Mouse (Mus musculus) telencephalon, adult 2 months (tissue): ENCODE measurements around the gene Enpp1.

ENCODE experiments used
- DNase-seq: peaks from one replicate; pipeline ENCODE4 v3.0.0-alpha.2; 2011; ENCODE audit warnings: low read depth, low spot score

The Enpp1 gene

GRCm38 (mm10) chr10:24711071-24711470 is 888 bp downstream of the Enpp1 start:
- DNase-seq, result no peak

GRCm38 (mm10) chr10:24710361-24710760 is 1.6 kb downstream of the Enpp1 start:
- DNase-seq, result no peak

GRCm38 (mm10) chr10:24707745-24708144 is 4.2 kb downstream of the Enpp1 start:
- no peak for DNase-seq

GRCm38 (mm10) chr10:24706431-24707140 is 5.4 kb downstream of the Enpp1 start:
- DNase-seq, result no peak

GRCm38 (mm10) chr10:24702698-24703097 is 9.3 kb downstream of the Enpp1 start:
- no peak for DNase-seq

DNA sequence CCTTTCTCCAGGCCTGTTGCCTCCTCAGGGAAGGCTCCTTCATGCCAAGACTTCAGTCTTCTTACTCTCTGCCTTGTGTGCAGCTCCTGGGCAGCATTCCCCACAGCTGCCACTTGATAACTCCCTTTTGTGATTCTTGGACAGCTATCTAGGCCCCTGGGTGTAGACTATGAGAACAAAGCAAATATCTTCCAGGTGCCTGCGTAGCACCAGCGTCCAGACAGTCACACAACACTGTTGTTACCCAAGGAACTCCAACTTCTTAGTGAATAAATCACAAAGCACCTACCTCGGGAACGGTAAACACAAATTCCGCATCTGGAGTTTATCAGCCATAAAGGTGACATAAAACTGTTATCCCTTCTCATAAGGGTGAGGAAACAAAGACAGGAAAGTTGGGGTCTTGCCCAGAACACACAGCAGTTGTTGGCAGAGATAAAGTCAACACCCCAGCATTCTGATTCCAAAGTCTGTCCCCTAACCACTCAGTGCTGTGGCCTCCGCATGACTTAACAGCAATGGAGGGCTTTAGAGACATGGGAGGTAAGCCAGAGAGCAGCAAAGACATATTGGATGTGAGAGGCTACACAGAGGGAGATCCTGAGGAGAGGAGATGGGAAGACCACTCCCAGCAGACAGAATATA is 13.7 kb downstream of the Enpp1 start:
- no peak for DNase-seq

- no peak for DNase-seq
Observed at GRCm38 (mm10) chr10:24696761-24697160, 15.2 kb downstream of the Enpp1 start.

- no peak for DNase-seq
Observed at GRCm38 (mm10) chr10:24695786-24696185, 16.2 kb downstream of the Enpp1 start.

DNA sequence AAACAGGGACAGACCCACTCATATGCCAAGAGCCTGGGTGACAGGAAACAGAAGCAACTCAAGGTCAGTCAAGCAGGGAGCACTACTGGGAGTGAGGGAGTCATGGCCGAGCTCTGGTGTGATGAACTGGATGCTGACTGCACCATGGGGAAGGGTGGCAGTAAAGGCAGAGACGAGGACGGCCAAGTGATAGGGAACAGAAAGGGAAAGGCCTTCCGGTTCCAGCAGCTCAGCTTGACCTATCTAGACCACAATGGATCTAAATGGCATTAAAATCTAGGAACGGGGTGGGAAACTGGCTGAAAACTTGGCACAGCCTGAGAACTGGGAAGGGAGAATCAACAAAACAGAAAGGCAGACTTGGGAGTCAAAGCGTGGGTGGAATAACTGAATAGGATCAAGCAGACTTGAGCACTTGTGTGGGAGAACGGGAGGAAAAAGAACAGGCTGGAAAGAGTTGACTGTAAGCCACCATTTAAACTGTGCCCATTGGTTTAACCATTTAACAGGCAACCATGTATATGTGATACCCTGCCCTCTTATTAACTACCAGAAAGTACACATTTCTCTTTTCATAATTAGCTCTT is 29.3 kb downstream of the Enpp1 start:
- DNase-seq, result peak; percentile 52

DNA sequence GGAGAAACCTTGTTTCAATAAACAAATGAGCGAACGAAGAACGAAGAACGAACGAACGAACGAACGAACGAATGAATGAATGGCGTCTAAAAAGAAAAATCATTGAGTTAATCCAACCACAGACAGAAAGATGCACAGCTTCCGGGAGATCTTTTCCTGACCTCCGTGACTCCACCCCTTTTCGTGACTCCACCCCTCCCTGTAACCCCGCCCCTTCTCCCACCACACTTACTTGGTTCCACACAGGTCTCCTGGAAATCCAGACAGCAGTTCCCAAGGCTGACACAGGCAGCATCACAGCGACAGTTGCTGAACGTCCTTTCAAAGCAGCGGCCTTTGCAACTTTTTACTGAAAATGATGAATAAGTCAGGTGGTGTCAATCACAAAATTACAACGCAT is 34.3 kb downstream of the Enpp1 start:
- no peak for DNase-seq

DNA sequence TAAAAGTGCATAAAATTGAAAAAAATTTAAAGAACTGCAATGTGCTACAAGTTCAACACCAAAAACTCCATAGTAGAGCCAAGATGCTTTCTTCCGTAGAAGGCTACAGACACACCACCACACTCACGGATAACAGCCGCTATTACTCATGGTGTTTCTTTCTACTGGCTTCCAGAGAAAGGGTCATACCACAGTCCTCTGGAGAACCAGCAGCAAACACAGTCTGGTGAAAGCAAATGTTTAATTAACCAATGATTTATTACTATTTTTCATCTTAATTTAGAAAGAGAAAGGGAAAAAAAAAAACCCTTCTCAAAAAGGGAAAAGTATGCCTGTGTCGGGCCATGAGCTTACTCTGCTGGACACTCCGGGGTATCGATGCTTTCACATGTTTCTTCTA is 37.7 kb downstream of the Enpp1 start:
- no peak for DNase-seq

DNA sequence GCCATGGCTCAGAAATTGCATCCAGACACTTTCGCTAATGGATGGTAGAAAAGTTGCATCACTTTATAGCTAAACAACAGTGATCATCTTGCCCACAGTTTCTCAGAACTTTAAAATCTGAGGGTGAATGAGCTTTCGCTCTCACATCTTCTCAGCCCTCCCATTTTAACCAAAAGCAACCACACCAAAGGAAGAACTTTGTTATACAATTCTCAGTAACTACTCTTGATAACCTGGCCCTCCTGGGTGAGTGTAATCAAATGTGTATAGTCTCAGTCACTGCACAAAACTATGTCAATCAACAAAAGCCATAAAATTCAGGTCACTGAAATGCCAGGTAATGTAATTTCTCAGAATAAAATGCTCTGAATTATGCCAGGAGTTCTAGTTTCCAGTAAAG is 39.0 kb downstream of the Enpp1 start:
- no peak for DNase-seq

DNA sequence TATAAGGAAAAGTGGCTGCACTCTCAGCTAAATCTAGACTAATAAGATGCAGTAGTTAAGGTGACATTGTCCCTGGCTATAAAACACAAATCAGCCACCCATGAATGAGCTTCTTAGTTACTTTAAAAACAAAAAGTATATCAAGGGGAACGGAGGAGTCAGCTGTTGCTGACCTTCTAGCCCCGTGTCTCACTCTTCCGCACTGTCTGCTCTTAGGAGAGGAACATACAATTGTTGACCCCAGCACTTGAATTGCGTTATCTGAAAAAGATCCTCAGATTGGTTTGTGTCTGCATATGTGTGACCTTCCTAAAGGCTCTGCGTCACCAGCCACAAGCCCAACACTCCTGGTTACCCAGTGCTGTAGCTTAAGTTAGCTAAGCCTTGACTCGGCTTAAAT is 41.4 kb downstream of the Enpp1 start:
- DNase-seq, result no peak

DNA sequence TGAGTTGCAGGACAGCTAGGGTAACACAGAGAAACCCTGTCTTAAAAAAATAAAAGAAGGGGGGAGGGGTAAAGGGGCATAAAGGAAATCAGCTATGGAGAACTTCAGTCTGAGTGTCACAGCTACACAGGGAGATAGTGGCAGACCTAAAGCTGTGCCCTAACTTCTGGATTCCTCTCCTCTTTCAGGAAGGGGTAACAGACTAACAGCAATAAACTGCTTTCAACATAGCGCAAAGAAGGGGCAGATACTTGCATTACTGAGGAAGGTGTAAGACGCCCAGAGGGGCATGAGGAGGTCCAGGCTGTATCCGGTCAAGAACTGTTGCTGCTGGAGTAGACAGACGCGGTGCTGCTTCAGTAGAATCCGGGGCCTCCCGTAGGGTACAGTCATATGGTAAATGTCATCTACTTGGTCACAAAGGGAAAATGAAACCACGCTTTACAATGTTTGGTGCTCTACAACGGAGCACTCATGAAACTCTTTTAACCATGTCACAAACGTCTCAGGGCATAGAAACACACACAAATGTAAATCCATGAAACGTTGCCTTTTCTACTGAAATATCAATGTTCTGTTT is 60.9 kb downstream of the Enpp1 start:
- no peak for DNase-seq

GRCm38 (mm10) chr10:24647996-24648738 is 63.8 kb downstream of the Enpp1 start:
- DNase-seq, result no peak

- no peak for DNase-seq
Observed at GRCm38 (mm10) chr10:24645169-24645568, 66.8 kb downstream of the Enpp1 start.

GRCm38 (mm10) chr10:24642796-24643580 is 69.0 kb downstream of the Enpp1 start:
- no peak for DNase-seq

GRCm38 (mm10) chr10:24641416-24642140 is 70.4 kb downstream of the Enpp1 start:
- DNase-seq, result no peak

DNA sequence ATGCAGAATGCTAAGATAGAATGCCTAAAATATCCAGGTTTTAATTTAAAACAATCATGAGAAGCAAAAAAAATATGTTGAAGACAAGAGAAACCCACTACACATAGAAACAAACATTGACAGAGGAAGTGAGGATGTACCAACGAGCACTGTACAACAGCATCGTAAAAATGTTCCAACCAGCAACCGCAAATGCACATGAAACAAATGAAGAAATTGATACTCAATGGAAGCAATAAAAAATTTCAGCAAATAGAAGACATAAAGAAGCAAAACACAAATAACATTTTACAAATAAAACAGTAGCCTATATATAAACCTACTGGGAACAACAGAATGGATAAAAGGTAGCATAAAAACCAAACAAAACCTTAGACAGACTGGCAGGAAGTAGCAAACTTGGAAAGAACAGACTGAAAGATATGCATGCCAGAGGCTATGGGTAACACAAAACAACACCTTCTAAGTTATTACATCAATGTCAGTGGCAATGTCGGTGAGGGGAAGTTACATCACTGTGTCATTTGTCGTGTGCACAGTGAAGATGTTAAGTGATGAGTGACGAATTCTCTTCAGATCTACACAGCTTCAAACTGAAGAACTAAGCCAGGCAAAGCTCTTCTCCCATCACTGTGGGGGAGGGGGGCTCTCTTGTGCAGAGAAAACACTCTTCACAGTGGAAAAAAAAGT is 71.6 kb downstream of the Enpp1 start:
- DNase-seq, result no peak

DNA sequence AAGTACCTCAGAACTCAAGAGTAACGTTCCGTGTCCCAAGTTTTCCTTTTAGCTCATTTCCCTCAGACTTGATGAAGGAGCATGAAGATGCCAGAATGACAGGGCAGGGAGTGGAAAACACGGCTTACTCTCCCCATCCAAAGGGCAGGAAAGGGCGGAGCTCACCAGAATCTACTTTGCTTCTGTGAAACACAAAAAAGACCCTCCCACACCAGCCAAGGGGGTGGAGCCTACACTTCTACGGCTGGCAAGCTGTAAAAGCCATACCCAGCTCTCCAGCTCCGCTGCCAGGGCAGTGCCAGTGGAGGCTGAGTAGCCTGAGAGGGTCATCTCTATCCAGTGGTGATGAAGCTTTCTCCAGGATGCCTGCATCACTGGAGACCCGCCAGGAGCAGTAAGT is 72.4 kb downstream of the Enpp1 start:
- no peak for DNase-seq
